Mouse (Mus musculus) liver, adult 2 months (tissue): ENCODE measurements around the gene Prokr2.

Experiments used
- CTCF ChIP-seq: fragments of 200-500 bp; IDR thresholded peaks from 2 replicates; pipeline ENCODE4 v1.5.1; 2011; ENCODE audit warnings: low read depth, low read length, control low read depth
- POLR2A ChIP-seq: fragments of 200-500 bp; IDR thresholded peaks from 2 replicates; pipeline ENCODE4 v1.6.1; 2011; ENCODE audit warnings: low read length, control low read depth; ENCODE audit not compliant: insufficient read depth; ENCODE audit errors: extremely low read depth

DNA sequence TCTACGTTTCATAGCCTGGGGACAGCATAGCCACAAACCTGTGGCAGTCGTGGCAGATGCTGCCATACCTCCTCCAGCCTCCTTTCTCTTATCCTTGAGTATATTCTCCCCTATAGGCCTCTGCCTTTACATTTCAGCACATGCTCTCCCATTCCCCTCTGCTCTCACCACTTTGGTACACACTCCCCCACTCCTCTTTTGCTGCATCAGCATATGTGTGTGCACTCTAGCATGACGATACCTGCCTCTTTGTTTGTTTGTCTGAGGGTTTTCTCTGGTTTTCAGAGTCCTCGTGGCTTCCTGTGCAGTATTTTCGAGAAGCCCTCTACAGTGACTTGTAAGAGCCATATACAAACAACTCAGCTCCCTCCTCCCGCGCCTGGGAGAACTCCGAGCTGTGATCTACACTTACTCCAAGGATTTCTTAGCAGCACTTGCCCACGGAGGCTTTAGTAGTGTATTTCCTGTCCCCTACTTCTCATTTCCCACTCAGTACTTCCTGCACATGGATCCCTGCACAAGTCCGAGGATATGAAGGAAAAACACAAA is 6.6 kb downstream of the Prokr2 start:
- TF ChIP-seq POLR2A (no peak), CTCF (no peak)
